Mouse (Mus musculus): ENCODE measurements around the gene Cdc6.

Gene Cdc6

GRCm38 (mm10) chr11:98961051-98961592 lies 53.5 kb downstream of the Cdc6 start:
- no peak for DNase-seq (ENCODE audit: low read depth)

- no peak for DNase-seq (ENCODE audit: low read depth)
These were observed 54.2 kb downstream of the Cdc6 start for GRCm38 (mm10) chr11:98961766-98962165.

- no peak for DNase-seq (ENCODE audit: low read depth)
These were observed 55.0 kb downstream of the Cdc6 start for GRCm38 (mm10) chr11:98962421-98963095.

- no peak for DNase-seq (ENCODE audit: low read depth)
These were observed 55.8 kb downstream of the Cdc6 start for GRCm38 (mm10) chr11:98963191-98964021.

- no peak for DNase-seq (ENCODE audit: low read depth)
These were observed 56.6 kb downstream of the Cdc6 start for GRCm38 (mm10) chr11:98964201-98964615.

GRCm38 (mm10) chr11:98964616-98965415 lies 57.2 kb downstream of the Cdc6 start:
- DNase-seq (ENCODE audit: low read depth), result no peak

- no peak for DNase-seq (ENCODE audit: low read depth)
These were observed 57.9 kb downstream of the Cdc6 start for GRCm38 (mm10) chr11:98965416-98966077.

- no peak for DNase-seq (ENCODE audit: low read depth)
These were observed 59.0 kb downstream of the Cdc6 start for GRCm38 (mm10) chr11:98966499-98967141.

- no peak for DNase-seq (ENCODE audit: low read depth)
These were observed 60.5 kb downstream of the Cdc6 start for GRCm38 (mm10) chr11:98968079-98968478.

- DNase-seq (ENCODE audit: low read depth), result no peak
These were observed 61.3 kb downstream of the Cdc6 start for GRCm38 (mm10) chr11:98968716-98969495.

GRCm38 (mm10) chr11:98969496-98969927 lies 61.9 kb downstream of the Cdc6 start:
- no peak for DNase-seq (ENCODE audit: low read depth)

GRCm38 (mm10) chr11:98970191-98970925 lies 62.8 kb downstream of the Cdc6 start:
- no peak for DNase-seq (ENCODE audit: low read depth)

- DNase-seq (ENCODE audit: low read depth), result no peak
These were observed 63.9 kb downstream of the Cdc6 start for GRCm38 (mm10) chr11:98971316-98972031.

- DNase-seq (ENCODE audit: low read depth), result no peak
These were observed 64.6 kb downstream of the Cdc6 start for GRCm38 (mm10) chr11:98972215-98972614.

GRCm38 (mm10) chr11:98972801-98973360 lies 65.3 kb downstream of the Cdc6 start:
- DNase-seq (ENCODE audit: low read depth), result no peak

Data from fibroblast of lung, adult 2 months (primary cell).